ENCODE assay signal across 8 mouse cellular contexts in the genomic region with DNA sequence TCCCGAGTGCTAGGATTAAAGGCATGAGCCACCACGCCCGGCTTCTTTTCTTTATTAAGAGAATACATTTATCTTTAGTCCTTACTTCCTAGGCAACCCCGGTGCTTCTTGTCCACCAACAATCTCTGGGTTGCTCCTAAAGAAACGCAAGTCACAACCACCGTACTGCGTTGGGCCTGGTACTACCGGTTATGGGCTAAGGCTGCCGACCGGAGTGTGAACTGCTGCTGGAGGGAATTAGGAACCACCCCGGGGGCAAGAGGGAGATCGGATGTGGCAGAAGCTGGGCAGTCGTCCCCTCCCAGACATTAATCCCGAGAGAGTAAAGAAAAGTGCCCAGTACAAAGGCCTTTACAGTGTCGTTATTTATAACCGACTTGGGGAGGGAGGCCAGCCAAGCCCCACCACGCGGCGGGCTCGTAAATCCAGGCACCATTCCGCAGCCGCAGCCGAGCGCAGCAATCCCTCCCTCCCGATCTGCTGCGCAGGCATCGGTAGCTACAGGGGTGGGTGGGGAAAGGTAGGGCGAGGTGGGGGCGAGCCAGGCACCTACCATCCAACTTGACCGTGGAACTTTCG. TPM values are rescaled to one million over a fixed set of nuclear protein-coding genes. Genes with fewer than 3 reads are reported as not detected.
DNase-seq lines count a peak whose midpoint lies in the region; ATAC-seq and TF ChIP-seq lines count a peak whose summit lies in the region.

No protein-coding gene starts in this region.

- H3K9ac ChIP-seq in forebrain, postnatal 0 days, result peak overlapping the region; percentile 36; the same call in 1 of the 2 replicates
- H3K9ac ChIP-seq in kidney, embryonic 16.5 days (replicated peaks; ENCODE audit: low read length), result peak overlapping the region; percentile 51
- H3K9ac ChIP-seq in neural tube, embryonic 11.5 days (ENCODE audit: low read length), result no peak overlapping the region

- no peaks in the 10 kb centered on the region for H3K9me3 ChIP-seq in forebrain, postnatal 0 days (ENCODE audit: low read length)
- no peaks in the 10 kb centered on the region for H3K9me3 ChIP-seq in kidney, embryonic 16.5 days (ENCODE audit: low read length)
- no peaks in the 10 kb centered on the region for H3K9me3 ChIP-seq in neural tube, embryonic 11.5 days (ENCODE audit: control insufficient read depth, low read length)

- intact Hi-C loops in gastrocnemius, postnatal 36 days (cut with DNase I), result loop anchor here (5.0 kb wide), 3 partner anchors 53 to 162 kb away; partner anchors contain the start of gene Epb41

- no peak overlapping the region for H3K27ac ChIP-seq in layer of hippocampus, adult 2 months
- H3K27ac ChIP-seq in forebrain, postnatal 0 days (ENCODE audit: low read depth, low read length), result no peak overlapping the region
- peak overlapping the region; percentile 83 for H3K27ac ChIP-seq in kidney, embryonic 16.5 days (ENCODE audit: low read length)
- H3K27ac ChIP-seq in neural tube, embryonic 11.5 days (ENCODE audit: low read depth, low read length), result no peak overlapping the region

- peak overlapping the region; percentile 30 for H3K4me3 ChIP-seq in layer of hippocampus, adult 2 months
- peak overlapping the region; percentile 29 for H3K4me3 ChIP-seq in forebrain, postnatal 0 days (ENCODE audit: low read depth, low read length)
- H3K4me3 ChIP-seq in kidney, embryonic 16.5 days (ENCODE audit: low read length), result peak overlapping the region; percentile 31
- peak overlapping the region; percentile 24; the same call in 1 of the 2 replicates for H3K4me3 ChIP-seq in neural tube, embryonic 11.5 days (ENCODE audit: low read depth, low read length)

- no peak for TF ChIP-seq CTCF in layer of hippocampus, adult 2 months (conservative IDR thresholded peaks at IDR 0.05)
- TF ChIP-seq CTCF in forebrain, postnatal 0 days (IDR thresholded peaks at IDR 0.05; ENCODE audit: low read depth), result no peak

- no peak for DNase-seq in layer of hippocampus, adult 2 months (ENCODE audit: low spot score in 2 of 2)
- DNase-seq in layer of hippocampus, postnatal 10 days (ENCODE audit: low spot score in 2 of 2), result no peak
- peak; percentile 54 for DNase-seq in forebrain, postnatal 0 days
- DNase-seq in neural tube, embryonic 11.5 days (ENCODE audit: low spot score), result peak; percentile 75
- DNase-seq in urinary bladder, postnatal 36 days (ENCODE audit: low spot score in 2 of 2), result no peak
- no peak for DNase-seq in thymus, adult 18-20 months
- no peak for DNase-seq in gastrocnemius, postnatal 36 days

- H3K4me1 ChIP-seq in forebrain, postnatal 0 days (ENCODE audit: insufficient read depth), result no peaks in the 10 kb centered on the region
- peaks cover 84% of the 10 kb centered on the region for H3K4me1 ChIP-seq in kidney, embryonic 16.5 days (ENCODE audit: insufficient read depth, low read length)
- peaks cover 42% of the 10 kb centered on the region for H3K4me1 ChIP-seq in neural tube, embryonic 11.5 days (ENCODE audit: control insufficient read depth, insufficient read depth, low read length)

- H3K27me3 ChIP-seq in forebrain, postnatal 0 days (ENCODE audit: insufficient read depth, low read length), result peaks cover 66% of the 10 kb centered on the region
- peaks cover 11% of the 10 kb centered on the region for H3K27me3 ChIP-seq in kidney, embryonic 16.5 days (ENCODE audit: insufficient read depth, low read length)
- H3K27me3 ChIP-seq in neural tube, embryonic 11.5 days (ENCODE audit: control insufficient read depth, insufficient read depth, low read length), result peaks cover 19% of the 10 kb centered on the region

- no peak for ATAC-seq in forebrain, postnatal 0 days
- ATAC-seq in kidney, embryonic 16.5 days (ENCODE audit: low FRiP score, low TSS enrichment), result peak; percentile 39
- peak; percentile 20; the same call in 1 of the 2 replicates for ATAC-seq in neural tube, embryonic 11.5 days (ENCODE audit: insufficient read depth, low FRiP score, low TSS enrichment)

- H3K4me2 ChIP-seq in forebrain, postnatal 0 days (ENCODE audit: low read depth), result peak overlapping the region; percentile 52
- peak overlapping the region; percentile 62 for H3K4me2 ChIP-seq in kidney, embryonic 16.5 days (replicated peaks; ENCODE audit: low read depth, low read length)
- peak overlapping the region; percentile 42 for H3K4me2 ChIP-seq in neural tube, embryonic 11.5 days (ENCODE audit: low read depth)

- no peaks in the 10 kb centered on the region for H3K36me3 ChIP-seq in forebrain, postnatal 0 days (ENCODE audit: insufficient read depth)
- no peaks in the 10 kb centered on the region for H3K36me3 ChIP-seq in kidney, embryonic 16.5 days (ENCODE audit: insufficient read depth, low read length)
- no peaks in the 10 kb centered on the region for H3K36me3 ChIP-seq in neural tube, embryonic 11.5 days (ENCODE audit: control insufficient read depth, insufficient read depth, low read length)

- WGBS in forebrain, postnatal 0 days, result 3% methylated on average over 31 of the region's 31 CpGs
- WGBS in kidney, embryonic 16.5 days, result 2% methylated on average over 31 of the region's 31 CpGs
- 1% methylated on average over 31 of the region's 31 CpGs for WGBS in neural tube, embryonic 11.5 days

RNA-seq across cellular contexts. Expression of gene Tmem200b, which starts 6.6 kb away (rescaled TPM):
- 1 to 10 TPM; 1.5 to 1.7 TPM for total RNA-seq in layer of hippocampus, adult 2 months (2021)
- total RNA-seq in layer of hippocampus, postnatal 10 days (2021), result 1 to 10 TPM; 1.8 to 2.4 TPM
- total RNA-seq in forebrain, postnatal 0 days (2014; rRNA removed), result 2.5 and 2.7 TPM in 2 replicates
- 0.26 and 0.33 TPM in 2 replicates for polyA plus RNA-seq in forebrain, postnatal 0 days (2015; fragmentation: Nextera tagmentation; extraction: Ambion mirVana)
- 0.54 and 1.0 TPM in 2 replicates for polyA plus RNA-seq in kidney, embryonic 16.5 days (2015; fragmentation: Nextera tagmentation; extraction: Ambion mirVana)
- 1.4 TPM in 2 replicates for polyA plus RNA-seq in neural tube, embryonic 11.5 days (2014; fragmentation: Nextera tagmentation; extraction: Ambion mirVana)
- 1 to 10 TPM; 1.5 to 2.2 TPM for total RNA-seq in gastrocnemius, postnatal 36 days (2021)

RNA-seq across cellular contexts. Expression of gene Srsf4, which starts 41.6 kb away (rescaled TPM):
- 10 to 100 TPM; 67.3 to 75.0 TPM for total RNA-seq in layer of hippocampus, adult 2 months (2021)
- total RNA-seq in layer of hippocampus, postnatal 10 days (2021), result 10 to 100 TPM; 74.4 to 77.1 TPM
- total RNA-seq in forebrain, postnatal 0 days (2014; rRNA removed), result 28.2 and 49.4 TPM in 2 replicates
- 81.3 and 99.7 TPM in 2 replicates for polyA plus RNA-seq in forebrain, postnatal 0 days (2015; fragmentation: Nextera tagmentation; extraction: Ambion mirVana)
- polyA plus RNA-seq in kidney, embryonic 16.5 days (2015; fragmentation: Nextera tagmentation; extraction: Ambion mirVana), result 107 and 108 TPM in 2 replicates
- polyA plus RNA-seq in neural tube, embryonic 11.5 days (2014; fragmentation: Nextera tagmentation; extraction: Ambion mirVana), result 136 and 144 TPM in 2 replicates
- 10 to 100 TPM; 27.8 to 28.4 TPM for total RNA-seq in gastrocnemius, postnatal 36 days (2021)

Comparison
In these comparisons a context has a peak if more than half of its experiments do, and no peak if none do; other contexts are left out.
1. DNase-seq: peak in forebrain, postnatal 0 days (single experiment) and neural tube, embryonic 11.5 days (single experiment); none in layer of hippocampus, adult 2 months (0 of 2), layer of hippocampus, postnatal 10 days (0 of 2), urinary bladder, postnatal 36 days (0 of 2), thymus, adult 18-20 months (0 of 2) and gastrocnemius, postnatal 36 days (0 of 2).
2. Peak in every context shown above with its lines, with median percentiles within 50 percentile points of each other: H3K4me3 ChIP-seq and H3K4me2 ChIP-seq.